Mouse (Mus musculus): ENCODE measurements at regions not wholly inside any gene's neighbourhood (a gene's known extent, or its start where the extent isn't known, plus 50 kb on each side); places are given as distances from the start of the nearest gene placed in this dataset.

GRCm38 (mm10) chr16:29147766-29148165 is 61.7 kb upstream of the Hrasls start:
- DNase-seq = no peak

DNA sequence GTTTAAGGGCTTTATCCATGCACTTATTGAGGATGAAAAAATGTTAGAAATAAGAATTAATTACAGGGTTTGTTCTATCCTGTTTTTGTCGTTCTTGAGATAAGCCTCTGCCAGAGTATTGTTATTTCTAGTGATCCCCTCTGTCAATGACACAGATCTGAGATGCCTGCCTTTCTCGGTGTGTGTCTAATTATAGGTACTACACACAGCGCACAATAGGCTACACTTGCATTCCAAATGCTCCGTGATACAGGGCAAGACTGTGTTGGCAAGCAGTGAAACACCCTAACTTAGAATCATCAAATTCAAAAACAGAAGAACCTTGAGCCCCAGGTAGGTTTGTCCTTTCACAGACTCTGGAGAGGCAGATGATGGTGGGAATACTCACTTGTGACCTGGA is 90.3 kb upstream of the Hrasls start:
- DNase-seq = no peak

- DNase-seq = no peak
Measured at GRCm38 (mm10) chr16:29096791-29097190, 112.7 kb upstream of the Hrasls start.

DNA sequence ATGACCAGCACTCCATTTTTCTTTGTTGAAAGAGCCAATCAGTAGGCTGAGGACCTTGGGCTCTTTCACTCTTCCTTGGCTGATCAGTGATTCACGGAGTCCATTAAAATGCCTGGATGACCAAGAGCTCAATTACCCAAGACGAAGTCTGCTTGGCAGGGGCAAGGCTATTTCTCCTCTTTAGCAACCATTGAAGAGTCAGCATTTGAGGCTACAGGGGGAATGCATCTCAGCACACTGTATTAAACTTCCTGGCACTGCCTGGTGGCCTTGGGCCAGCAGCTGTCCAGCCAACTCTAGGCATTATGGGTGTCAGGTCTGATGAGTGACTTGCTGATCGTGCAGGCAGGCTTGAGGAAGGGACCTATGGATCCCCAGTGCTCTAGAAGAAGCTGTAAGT is 136.5 kb upstream of the Mb21d2 start:
- DNase-seq = no peak

DNA sequence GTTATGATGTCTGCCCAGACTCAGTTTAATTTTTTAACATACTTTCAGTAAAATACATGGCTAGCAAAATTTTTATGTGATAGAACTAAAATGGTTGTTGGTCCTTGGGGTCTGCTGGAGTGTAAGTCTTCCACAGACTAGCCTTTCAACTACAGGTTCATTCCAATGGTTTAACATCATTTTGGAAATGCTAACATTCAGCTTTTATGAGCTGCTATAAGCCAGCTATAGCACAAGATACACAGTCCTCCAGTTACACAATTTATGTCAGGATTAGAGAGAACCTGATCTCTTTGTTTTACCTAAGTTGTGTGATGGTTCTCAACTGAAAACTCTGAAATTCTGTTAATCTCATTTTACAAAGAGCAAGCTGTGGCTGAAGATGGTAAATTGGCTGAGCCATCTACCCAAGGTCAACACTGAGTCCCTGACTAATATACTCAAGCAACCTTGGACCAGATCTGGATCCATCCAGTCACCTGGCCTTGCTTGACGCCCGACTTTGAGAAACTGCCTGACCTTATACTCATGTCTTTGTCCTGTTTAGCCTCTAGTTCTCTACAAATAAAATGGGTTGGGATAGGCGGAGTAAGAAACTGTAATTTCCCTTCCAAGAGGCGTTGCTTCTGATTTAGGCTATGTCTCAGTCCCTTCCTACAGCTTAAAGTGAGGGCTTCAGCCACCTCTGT is 135.8 kb upstream of the Mb21d2 start:
- DNase-seq = no peak

GRCm38 (mm10) chr16:29063377-29063776 is 133.9 kb upstream of the Mb21d2 start:
- DNase-seq = no peak

DNA sequence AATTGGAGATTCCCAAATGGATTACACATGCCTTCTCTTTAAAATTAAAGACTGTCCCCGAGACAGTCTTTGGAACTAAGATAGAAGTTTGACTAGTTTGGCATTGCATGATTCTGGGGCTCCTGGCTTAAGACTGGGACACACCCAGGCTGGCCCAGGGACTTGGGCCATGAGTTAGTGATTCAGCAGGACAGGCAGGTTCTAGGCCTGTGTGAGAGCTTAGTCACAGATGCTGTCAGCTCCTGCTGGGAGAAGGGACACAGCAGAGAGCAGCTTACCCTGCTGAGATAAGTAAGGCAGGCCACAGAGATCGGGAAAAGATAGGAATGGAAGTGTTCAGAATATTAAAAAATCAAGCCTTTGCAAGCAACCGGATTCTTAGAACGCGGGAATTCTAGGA is 127.6 kb upstream of the Mb21d2 start:
- DNase-seq = no peak

- no peak for DNase-seq
Measured at GRCm38 (mm10) chr16:29054423-29054822, 125.0 kb upstream of the Mb21d2 start.

DNA sequence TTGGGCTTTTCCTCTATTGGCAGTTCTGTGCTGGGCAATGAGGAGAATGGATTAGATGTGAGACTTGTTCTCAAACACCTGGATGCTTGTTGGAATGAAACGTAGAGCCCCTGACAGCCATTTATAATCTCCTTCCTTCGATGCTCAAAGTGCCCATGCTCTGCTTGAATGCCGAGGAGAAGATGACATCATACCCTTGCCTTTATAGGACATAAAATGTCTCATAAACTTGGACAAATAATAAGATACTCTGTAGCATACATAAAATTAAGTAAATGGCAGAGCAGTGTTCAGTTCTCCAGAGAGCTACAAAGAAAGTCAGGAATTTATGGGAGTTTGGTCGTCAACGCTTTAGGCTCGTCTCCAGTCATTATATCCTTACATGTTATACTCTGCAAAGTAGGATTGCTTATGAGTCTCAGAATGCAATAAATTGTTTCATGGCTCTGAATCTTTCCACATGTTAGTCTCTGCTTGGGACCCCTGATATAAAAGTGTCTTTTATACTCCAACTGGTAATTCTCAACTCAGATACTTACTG is 117.0 kb upstream of the Mb21d2 start:
- no peak for DNase-seq

DNA sequence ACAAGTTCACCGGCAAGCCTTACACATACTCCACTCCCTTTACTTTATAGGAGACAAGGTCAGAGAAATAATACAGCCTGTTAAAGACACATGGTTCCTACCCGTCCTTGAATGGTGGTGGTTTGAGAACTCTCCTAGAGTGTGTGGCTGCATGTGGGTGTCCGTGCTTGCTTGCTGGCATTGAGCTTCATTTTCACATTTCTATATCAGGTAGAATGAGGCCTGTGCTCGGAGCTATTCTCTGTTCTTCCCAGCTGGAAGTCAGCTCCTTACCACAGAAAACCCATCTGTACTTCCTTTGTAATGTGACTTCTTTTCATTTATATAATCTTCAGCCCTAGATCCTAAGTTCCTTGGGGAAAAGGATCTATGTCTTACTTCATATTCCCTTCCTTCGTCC is 106.0 kb upstream of the Mb21d2 start:
- peak; percentile 59 for DNase-seq

DNA sequence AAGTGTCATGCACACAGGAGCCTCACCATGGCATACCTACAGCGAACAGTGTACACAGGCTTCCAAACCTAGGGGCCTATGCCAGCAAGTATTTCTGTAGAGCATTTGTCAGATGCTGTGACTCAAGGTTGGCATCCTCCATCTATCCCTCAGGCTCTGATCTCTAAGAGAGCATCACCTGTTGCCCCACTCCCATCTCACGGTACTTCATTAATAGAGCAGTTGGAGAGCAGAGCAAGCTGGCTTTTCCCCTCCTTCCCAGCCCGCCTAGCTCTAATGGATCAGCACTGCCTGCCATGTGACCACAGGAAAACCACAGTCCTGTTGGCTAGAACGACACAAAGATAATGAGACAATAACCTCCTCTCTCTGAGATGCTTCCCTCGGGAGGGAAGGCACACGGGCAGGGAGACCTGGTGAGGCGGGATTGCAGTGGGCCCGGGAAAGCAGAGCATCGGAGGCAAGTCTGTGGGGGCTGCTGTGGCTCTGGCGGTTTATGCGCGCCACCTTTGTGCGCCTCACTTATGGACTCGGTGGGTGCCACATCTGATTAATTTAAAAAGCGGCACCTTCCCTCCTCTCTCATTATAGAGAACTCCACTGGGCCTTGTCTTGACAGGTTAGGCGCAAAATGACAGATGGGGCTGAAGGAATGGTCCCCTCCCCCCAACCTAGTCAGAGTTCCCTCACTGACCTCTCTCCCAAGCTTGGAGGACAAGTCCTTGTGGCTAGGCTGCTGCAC is 104.8 kb upstream of the Mb21d2 start:
- peak; percentile 77 for DNase-seq

- DNase-seq = peak; percentile 54
Measured at GRCm38 (mm10) chr16:29033357-29033756, 103.9 kb upstream of the Mb21d2 start.

DNA sequence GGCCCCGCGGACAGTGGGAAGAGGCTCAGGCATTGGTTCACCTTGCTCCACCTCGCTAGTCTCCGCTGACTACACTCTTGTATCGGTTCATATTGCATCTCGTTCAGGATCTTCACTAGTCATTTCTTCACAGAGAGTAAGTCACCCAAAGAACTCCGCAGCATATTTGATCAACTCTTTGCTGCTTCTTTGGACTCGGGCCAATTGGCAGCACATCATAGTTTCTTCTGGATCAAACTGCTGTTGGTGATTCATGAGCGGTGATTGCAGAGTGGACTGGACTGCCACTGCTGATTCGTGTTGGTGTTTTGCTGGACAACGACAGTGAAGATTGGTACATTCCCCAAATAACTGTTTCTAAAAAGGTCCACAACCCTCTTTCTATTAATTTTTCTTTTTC is 98.4 kb upstream of the Mb21d2 start:
- DNase-seq = peak; percentile 67

- DNase-seq = peak; percentile 89
Measured at GRCm38 (mm10) chr16:29001249-29001648, 71.8 kb upstream of the Mb21d2 start.

- DNase-seq = peak; percentile 96
Measured at GRCm38 (mm10) chr16:28999641-29000040, 70.2 kb upstream of the Mb21d2 start.

GRCm38 (mm10) chr16:28996629-28997028 is 67.2 kb upstream of the Mb21d2 start:
- DNase-seq = no peak

GRCm38 (mm10) chr16:28990666-28991065 is 61.2 kb upstream of the Mb21d2 start:
- peak; percentile 25 for DNase-seq

DNA sequence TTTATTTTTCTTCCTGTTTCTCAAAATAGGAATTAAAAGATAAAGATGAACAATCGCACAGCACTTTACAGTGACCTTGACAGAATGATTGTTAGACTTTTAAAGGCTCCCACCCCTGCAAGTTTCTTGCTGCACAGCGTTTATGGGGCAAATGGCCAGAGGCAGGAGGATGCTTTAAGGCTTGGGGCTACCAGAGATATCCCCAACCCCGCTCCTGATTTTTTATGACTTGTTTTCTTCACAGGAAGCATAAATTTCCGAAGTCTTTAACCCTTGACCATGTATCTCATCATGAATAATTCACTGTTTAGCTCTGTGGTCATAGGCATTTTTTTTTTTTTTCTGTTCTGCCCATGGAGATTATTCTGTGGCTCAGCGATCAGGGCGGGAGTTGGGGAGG is 55.5 kb upstream of the Mb21d2 start:
- DNase-seq = peak; percentile 17

DNA sequence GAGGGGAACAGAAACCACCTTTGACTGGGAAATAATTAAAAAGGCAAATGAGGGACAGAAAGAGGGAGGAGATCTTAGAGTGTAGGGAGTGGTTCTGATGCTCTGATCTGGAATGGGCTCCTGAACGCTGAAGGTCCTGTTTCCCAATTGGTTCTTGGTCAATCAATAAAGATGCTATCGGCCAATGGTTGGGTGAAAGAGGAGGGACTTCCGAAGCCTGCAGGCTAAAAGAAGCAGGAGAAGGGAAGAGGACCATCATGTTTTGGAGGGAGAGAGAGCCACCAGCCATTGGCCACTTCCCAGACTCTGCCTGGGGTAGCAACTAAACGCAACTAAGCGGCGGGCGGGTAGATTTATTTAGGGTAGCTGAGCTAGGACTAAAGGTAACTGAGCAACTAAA is 53.4 kb upstream of the Mb21d2 start:
- DNase-seq = no peak

Measured in heart, adult 11 months (tissue).